Mouse (Mus musculus) erythroblast, adult 5-6 weeks (primary cell): Measurements from ENCODE around the gene Gm4969. TPM values are rescaled to one million over a fixed set of nuclear protein-coding genes. Genes with fewer than 3 reads are reported as not detected.
A peak's percentile ranks its signal among the peaks of the same experiment; 100 is the strongest.
"Not testable (repeated sequence)": the region's sequence is repeated elsewhere in the genome, so short reads cannot be mapped to it uniquely, and the experiment has no call there.

Experiments used
- ATAC-seq: replicated peaks from 2 replicates; pipeline ENCODE4 v1.8.0; 2016; ENCODE audit warnings: moderate number of reproducible peaks, mild to moderate bottlenecking, moderate TSS enrichment, inconsistent platforms; ENCODE audit not compliant: poor library complexity, low FRiP score, severe bottlenecking
- total RNA-seq, 2 experiments: library from RNA; stranded (forward) in 1 of 2; stranded (reverse) in 1 of 2; fragments of 150-400 nt in 1 of 2; fragments of 200-764, 138-1000 nt in 1 of 2; gene quantifications; 2 replicates each; pipeline versions ENCODE4 v1.2.3 to v1.2.4; 2015 to 2017; ENCODE audit warnings: low replicate concordance in 2 of 2

Gene Gm4969
- total RNA-seq (2015; ENCODE audit: low replicate concordance) (not detected in 2 replicates), total RNA-seq (2017; ENCODE audit: low replicate concordance) (0.28 TPM in 1 of 2 replicates, not detected in the other)

- no peak for ATAC-seq
Measured at GRCm38 (mm10) chr7:19118028-19118771, at the start of gene Gm4969. Gm4969 (minus strand) TSS chr7:19118368.

GRCm38 (mm10) chr7:19166990-19167389 lies 48.8 kb upstream of the Gm4969 start:
- no peak for ATAC-seq

- ATAC-seq, result no peak
Measured at GRCm38 (mm10) chr7:19165656-19166423, 47.7 kb upstream of the Gm4969 start, which contains the start of gene Gipr. Gipr (minus strand) TSS chr7:19166127.

- ATAC-seq, result peak; percentile 48; the same call in 1 of the 2 replicates
Measured at GRCm38 (mm10) chr7:19164978-19165377, 46.8 kb upstream of the Gm4969 start.

GRCm38 (mm10) chr7:19164189-19164588 lies 46.0 kb upstream of the Gm4969 start:
- no peak for ATAC-seq

GRCm38 (mm10) chr7:19163752-19164151 lies 45.6 kb upstream of the Gm4969 start:
- ATAC-seq, result no peak

GRCm38 (mm10) chr7:19162928-19163327 lies 44.8 kb upstream of the Gm4969 start:
- ATAC-seq, result no peak

- no peak for ATAC-seq
Measured at GRCm38 (mm10) chr7:19160115-19160514, 41.9 kb upstream of the Gm4969 start.

- ATAC-seq, result no peak
Measured at GRCm38 (mm10) chr7:19159411-19159810, 41.2 kb upstream of the Gm4969 start.

GRCm38 (mm10) chr7:19158601-19159000 lies 40.4 kb upstream of the Gm4969 start:
- no peak for ATAC-seq

- peak; percentile 88 for ATAC-seq
Measured at GRCm38 (mm10) chr7:19157160-19157800, 39.1 kb upstream of the Gm4969 start.

GRCm38 (mm10) chr7:19155825-19156475 lies 37.8 kb upstream of the Gm4969 start:
- ATAC-seq, result no peak

GRCm38 (mm10) chr7:19154796-19155195 lies 36.6 kb upstream of the Gm4969 start:
- ATAC-seq, result no peak

- ATAC-seq, result not testable (repeated sequence)
Measured at GRCm38 (mm10) chr7:19151121-19151520, 33.0 kb upstream of the Gm4969 start.

GRCm38 (mm10) chr7:19149626-19150025 lies 31.5 kb upstream of the Gm4969 start, which contains the start of gene Snrpd2:
Snrpd2 (plus strand) TSS chr7:19149722.
- ATAC-seq, result peak; percentile 87

GRCm38 (mm10) chr7:19148875-19149541 lies 30.8 kb upstream of the Gm4969 start, which contains the start of gene Qpctl:
Qpctl (minus strand) TSS chr7:19149291.
- peak; percentile 89 for ATAC-seq

- ATAC-seq, result no peak
Measured at GRCm38 (mm10) chr7:19148180-19148874, 30.2 kb upstream of the Gm4969 start.

- no peak for ATAC-seq
Measured at GRCm38 (mm10) chr7:19147497-19148045, 29.4 kb upstream of the Gm4969 start.
